Mouse (Mus musculus) embryonic facial prominence, embryonic 15.5 days (tissue): ENCODE measurements around the gene Hlf. TPM values are rescaled to one million over a fixed set of nuclear protein-coding genes. Genes with fewer than 3 reads are reported as not detected.
A peak's percentile ranks its signal among the peaks of the same experiment; 100 is the strongest.

Experiments used
- ATAC-seq: fragments of 200-750 bp; cut with Nextera tagmentation; 2 replicates; pipeline ENCODE4 v1.8.0; 2017; ENCODE audit warnings: low read depth, moderate TSS enrichment; ENCODE audit not compliant: insufficient number of reproducible peaks, low FRiP score, low TSS enrichment
- H3K27ac ChIP-seq: fragments of 300-500 bp; sonication (generic); replicated peaks from 2 replicates; pipeline ENCODE4 v1.5.1; 2015; ENCODE audit warnings: mild to moderate bottlenecking, inconsistent platforms
- H3K27me3 ChIP-seq: fragments of 300-500 bp; sonication (generic); 2 replicates; pipeline ENCODE4 v1.6.1; 2015; ENCODE audit warnings: inconsistent platforms
- H3K36me3 ChIP-seq: fragments of 300-500 bp; sonication (generic); 2 replicates; pipeline ENCODE4 v1.6.1; 2015; ENCODE audit warnings: mild to moderate bottlenecking, inconsistent platforms
- H3K4me1 ChIP-seq: fragments of 300-500 bp; sonication (generic); 2 replicates; pipeline ENCODE4 v1.6.1; 2015; ENCODE audit warnings: inconsistent platforms
- H3K4me2 ChIP-seq: fragments of 300-500 bp; sonication (generic); replicated peaks from 2 replicates; pipeline ENCODE4 v1.6.1; 2015; ENCODE audit warnings: mild to moderate bottlenecking, inconsistent platforms
- H3K4me3 ChIP-seq: fragments of 300-500 bp; sonication (generic); replicated peaks from 2 replicates; pipeline ENCODE4 v1.5.1; 2015; ENCODE audit warnings: mild to moderate bottlenecking, inconsistent platforms
- H3K9ac ChIP-seq: fragments of 300-500 bp; sonication (generic); 2 replicates; pipeline ENCODE4 v1.6.1; 2015; ENCODE audit warnings: inconsistent platforms
- H3K9me3 ChIP-seq: fragments of 300-500 bp; sonication (generic); replicated peaks from 2 replicates; pipeline ENCODE4 v1.6.1; 2016; ENCODE audit warnings: inconsistent platforms
- WGBS: fragments of 180-500 bp; shearing (Covaris S2); methylation state at CpG from one replicate; pipeline ENCODE4 v1.1.7; 2015; 5-methylcytosine and 5-hydroxymethylcytosine counted together
- polyA plus RNA-seq: library from polyadenylated mRNA; unstranded; fragments of >200 nt; fragmentation: Nextera tagmentation; extraction: Ambion mirVana; gene quantifications from 2 replicates; pipeline ENCODE4 v1.2.1, GENCODE M21; 2015

The Hlf gene
- polyA plus RNA-seq, 1 experiment from 2014 or later, result 10.0 TPM

- Histone ChIP-seq H3K4me1 (peaks cover 43% of the 10 kb centered on the region), H3K4me2 (0 out of 2 replicates have a peak overlapping the region, but pooled peaks have one; percentile 6), H3K27me3 (no peaks in the 10 kb centered on the region), H3K27ac (peak overlapping the region; percentile 55; the same call in 1 of the 2 replicates), H3K4me3 (no peak overlapping the region), H3K36me3 (no peaks in the 10 kb centered on the region; the same call in 1 of the 2 replicates), H3K9ac (no peak overlapping the region), H3K9me3 (no peaks in the 10 kb centered on the region)
- WGBS, result 11% methylated on average over 11 of the region's 11 CpGs
- ATAC-seq, result no peak
Measured at GRCm38 (mm10) chr11:90370789-90371291, 19.9 kb downstream of the Hlf start.

GRCm38 (mm10) chr11:90370367-90370766 lies 20.3 kb downstream of the Hlf start:
- Histone ChIP-seq H3K27me3 (no peaks in the 10 kb centered on the region), H3K4me3 (no peak overlapping the region), H3K27ac (peak overlapping the region; percentile 91), H3K9me3 (no peaks in the 10 kb centered on the region), H3K4me2 (0 out of 2 replicates have a peak overlapping the region, but pooled peaks have one; percentile 6), H3K36me3 (no peaks in the 10 kb centered on the region; the same call in 1 of the 2 replicates), H3K4me1 (peaks cover 48% of the 10 kb centered on the region), H3K9ac (no peak overlapping the region)
- 41% methylated on average over 11 of the region's 11 CpGs for WGBS
- no peak for ATAC-seq

DNA sequence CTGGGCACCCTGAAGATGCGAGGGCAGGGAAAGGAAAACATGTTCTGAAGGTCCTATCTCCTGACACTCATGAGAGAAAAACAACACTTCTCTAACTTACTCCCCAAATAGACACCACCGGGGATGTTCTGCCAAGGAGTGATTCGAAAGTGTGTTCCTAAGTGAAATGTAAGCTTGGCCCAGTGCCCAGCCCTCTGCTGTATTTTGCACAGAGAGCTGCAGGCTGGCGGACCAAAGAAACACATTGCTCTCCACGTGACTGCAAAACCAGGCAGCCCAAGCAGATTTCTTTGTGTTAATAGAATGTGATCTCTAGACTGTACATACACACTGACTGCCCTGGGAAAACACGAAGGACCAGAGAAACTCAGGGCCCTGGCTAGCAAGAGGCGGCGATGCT lies 21.1 kb downstream of the Hlf start:
- Histone ChIP-seq H3K9me3 (no peaks in the 10 kb centered on the region), H3K36me3 (no peaks in the 10 kb centered on the region; the same call in 1 of the 2 replicates), H3K4me3 (no peak overlapping the region), H3K4me2 (peak overlapping the region; percentile 35), H3K27ac (peak overlapping the region; percentile 91), H3K9ac (no peak overlapping the region), H3K4me1 (peaks cover 56% of the 10 kb centered on the region), H3K27me3 (no peaks in the 10 kb centered on the region)
- peak; percentile 85 for ATAC-seq
- 7% methylated on average over 8 of the region's 8 CpGs for WGBS

GRCm38 (mm10) chr11:90369115-90369514 lies 21.6 kb downstream of the Hlf start:
- H3K9me3 ChIP-seq, result no peaks in the 10 kb centered on the region
- H3K4me2 ChIP-seq, result peak overlapping the region; percentile 35
- ATAC-seq, result no peak
- H3K9ac ChIP-seq, result no peak overlapping the region
- H3K27me3 ChIP-seq, result no peaks in the 10 kb centered on the region
- peak overlapping the region; percentile 91 for H3K27ac ChIP-seq
- 25% methylated on average over 7 of the region's 7 CpGs for WGBS
- H3K4me1 ChIP-seq, result peaks cover 61% of the 10 kb centered on the region
- H3K4me3 ChIP-seq, result no peak overlapping the region
- H3K36me3 ChIP-seq, result no peaks in the 10 kb centered on the region; the same call in 1 of the 2 replicates

DNA sequence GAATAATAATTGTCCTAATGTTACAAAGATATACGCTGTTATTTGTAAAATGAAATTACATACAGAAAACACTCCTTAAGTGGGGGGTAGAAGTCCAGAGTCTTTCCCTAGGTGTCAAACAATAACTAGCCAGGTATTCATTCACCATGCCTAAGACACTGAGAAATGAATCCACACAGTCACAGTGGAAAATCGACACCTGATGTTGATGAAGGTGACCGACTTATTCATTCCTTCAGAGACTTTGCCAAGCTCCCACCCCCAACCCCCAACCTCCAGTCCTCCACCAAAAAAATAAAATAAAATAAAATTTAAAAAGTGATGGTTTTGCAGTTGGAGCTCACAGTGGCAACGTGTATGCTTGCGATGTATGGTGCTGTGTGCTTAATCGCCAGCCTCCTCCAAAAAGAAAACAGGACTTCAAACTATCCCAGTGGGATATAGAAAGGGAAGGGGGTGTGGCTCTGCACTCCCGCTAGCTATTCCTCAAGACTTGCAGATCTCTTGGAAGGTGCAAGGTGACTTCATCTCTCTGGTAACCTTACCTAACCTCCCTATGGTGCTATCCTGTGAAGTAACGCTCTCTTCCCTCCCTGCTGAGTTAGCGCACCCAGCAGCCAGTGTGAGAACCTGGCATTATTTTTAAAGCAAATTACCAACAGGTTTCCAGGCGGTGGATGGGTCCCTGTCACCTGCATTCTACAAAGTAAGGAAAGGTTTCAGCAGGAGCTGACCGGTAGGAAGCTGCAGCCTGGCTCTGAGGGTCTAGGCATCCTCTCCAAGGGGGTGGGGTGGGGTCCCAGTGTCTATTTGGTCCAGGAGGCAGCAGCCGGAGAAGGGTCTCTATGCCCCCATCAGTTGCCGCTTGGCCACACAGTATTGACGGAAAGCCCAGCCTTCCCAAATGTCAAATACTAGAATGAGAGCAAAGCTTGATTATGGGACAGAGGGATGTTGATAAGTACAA lies 22.5 kb downstream of the Hlf start:
- H3K27me3 ChIP-seq, result no peaks in the 10 kb centered on the region
- H3K4me1 ChIP-seq, result peaks cover 65% of the 10 kb centered on the region
- no peak for ATAC-seq
- H3K27ac ChIP-seq, result peak overlapping the region; percentile 91
- no peak overlapping the region for H3K4me3 ChIP-seq
- H3K4me2 ChIP-seq, result no peak overlapping the region
- WGBS, result 72% methylated on average over 14 of the region's 14 CpGs
- no peaks in the 10 kb centered on the region; the same call in 1 of the 2 replicates for H3K36me3 ChIP-seq
- no peaks in the 10 kb centered on the region for H3K9me3 ChIP-seq
- H3K9ac ChIP-seq, result no peak overlapping the region

DNA sequence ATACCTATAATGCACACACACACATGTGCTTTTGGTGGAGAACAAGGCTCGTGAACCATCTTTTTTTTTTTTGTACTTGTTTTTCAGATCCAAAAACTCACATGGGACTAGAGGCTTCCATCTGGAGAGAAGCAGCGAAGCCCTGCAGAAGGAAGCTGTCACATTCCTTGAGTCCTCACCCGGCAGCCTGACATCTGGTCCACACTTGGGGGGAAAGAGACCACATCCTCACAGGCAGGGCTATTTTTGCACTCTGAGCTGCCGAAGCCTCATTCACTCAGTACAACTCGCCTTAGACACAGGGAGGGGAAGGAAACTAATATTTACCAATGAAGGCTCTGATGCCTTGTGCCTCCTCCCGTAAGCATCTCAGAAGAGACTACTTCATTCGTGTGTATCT lies 25.8 kb downstream of the Hlf start:
- Histone ChIP-seq H3K9me3 (no peaks in the 10 kb centered on the region), H3K27me3 (no peaks in the 10 kb centered on the region), H3K9ac (no peak overlapping the region), H3K27ac (peak overlapping the region; percentile 70), H3K36me3 (no peaks in the 10 kb centered on the region), H3K4me3 (no peak overlapping the region), H3K4me1 (peaks cover 42% of the 10 kb centered on the region), H3K4me2 (no peak overlapping the region)
- ATAC-seq, result peak; percentile 43; the same call in 1 of the 2 replicates
- WGBS, result 38% methylated on average over 7 of the region's 7 CpGs

DNA sequence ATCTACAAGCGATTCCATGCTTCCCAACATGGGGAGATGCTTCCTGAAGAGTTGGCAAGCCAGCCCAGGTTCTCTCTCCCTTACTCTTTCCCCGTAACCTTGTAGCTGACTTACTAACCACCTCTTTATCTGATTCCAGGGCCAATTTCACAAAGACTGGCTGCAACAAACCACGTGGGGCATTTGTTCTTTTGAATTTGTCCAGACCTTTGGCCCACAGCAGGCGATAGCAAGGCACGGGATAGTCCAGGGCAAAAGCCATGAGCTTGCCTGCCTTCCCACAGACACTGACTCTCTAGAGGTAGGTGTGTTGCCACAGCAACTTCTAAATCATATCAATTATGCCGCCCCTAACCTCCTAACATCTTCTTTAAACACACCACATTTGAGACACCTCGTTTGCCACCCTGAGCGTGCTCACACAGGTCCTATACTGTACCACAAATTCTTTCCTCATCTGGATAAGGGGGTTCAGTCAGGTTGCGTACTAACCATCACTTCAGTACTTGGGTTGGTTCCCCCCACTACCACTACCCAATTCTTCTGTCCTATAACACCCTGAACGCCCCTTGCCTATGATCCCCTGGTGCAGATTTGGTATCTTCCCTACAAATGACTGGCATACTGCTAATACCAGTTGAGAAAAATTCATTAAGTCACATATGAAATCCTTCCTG lies 26.7 kb downstream of the Hlf start:
- Histone ChIP-seq H3K4me1 (peaks cover 33% of the 10 kb centered on the region), H3K36me3 (no peaks in the 10 kb centered on the region), H3K4me2 (no peak overlapping the region), H3K27ac (0 out of 2 replicates have a peak overlapping the region, but pooled peaks have one; percentile 70), H3K9ac (no peak overlapping the region), H3K4me3 (no peak overlapping the region), H3K27me3 (no peaks in the 10 kb centered on the region), H3K9me3 (no peaks in the 10 kb centered on the region)
- no peak for ATAC-seq
- 90% methylated on average over 10 of the region's 10 CpGs for WGBS

GRCm38 (mm10) chr11:90363406-90363805 lies 27.3 kb downstream of the Hlf start:
- Histone ChIP-seq H3K4me1 (peaks cover 29% of the 10 kb centered on the region), H3K27me3 (no peaks in the 10 kb centered on the region), H3K9me3 (no peaks in the 10 kb centered on the region), H3K36me3 (no peaks in the 10 kb centered on the region), H3K9ac (no peak overlapping the region), H3K27ac (no peak overlapping the region), H3K4me2 (no peak overlapping the region), H3K4me3 (no peak overlapping the region)
- 40% methylated on average over 3 of the region's 3 CpGs for WGBS
- ATAC-seq, result no peak

- no peaks in the 10 kb centered on the region for H3K9me3 ChIP-seq
- no peaks in the 10 kb centered on the region for H3K36me3 ChIP-seq
- H3K4me1 ChIP-seq, result peaks cover 49% of the 10 kb centered on the region
- no peak overlapping the region for H3K4me3 ChIP-seq
- no peak overlapping the region for H3K27ac ChIP-seq
- no peak overlapping the region for H3K9ac ChIP-seq
- H3K27me3 ChIP-seq, result no peaks in the 10 kb centered on the region
- 93% methylated on average over 5 of the region's 5 CpGs for WGBS
- no peak overlapping the region for H3K4me2 ChIP-seq
- ATAC-seq, result no peak
Measured at GRCm38 (mm10) chr11:90360536-90360935, 30.2 kb downstream of the Hlf start.

DNA sequence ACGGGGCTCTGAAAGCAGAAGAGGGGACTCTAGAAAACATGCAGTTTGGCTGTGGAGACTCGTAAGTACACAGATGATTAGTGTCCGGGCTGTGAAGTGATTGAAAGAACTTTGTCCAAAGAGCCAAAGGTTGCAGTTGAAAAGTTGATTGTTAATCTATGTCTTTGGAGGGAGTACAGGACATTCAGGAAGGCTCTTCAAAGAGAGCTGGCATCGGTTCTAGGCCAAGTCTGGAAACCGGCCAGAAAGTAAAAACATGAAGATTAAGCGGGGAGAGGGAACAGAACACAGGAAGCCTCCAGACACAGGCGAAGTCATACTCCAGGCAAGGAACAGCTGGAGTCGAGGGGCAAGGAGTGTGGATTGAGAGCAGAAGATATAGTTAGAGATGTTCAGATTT lies 32.6 kb downstream of the Hlf start:
- H3K4me3 ChIP-seq, result no peak overlapping the region
- H3K27ac ChIP-seq, result no peak overlapping the region
- H3K4me2 ChIP-seq, result no peak overlapping the region
- H3K27me3 ChIP-seq, result no peaks in the 10 kb centered on the region
- H3K9me3 ChIP-seq, result no peaks in the 10 kb centered on the region
- 57% methylated on average over 8 of the region's 8 CpGs for WGBS
- H3K36me3 ChIP-seq, result no peaks in the 10 kb centered on the region
- no peak for ATAC-seq
- peaks cover 44% of the 10 kb centered on the region for H3K4me1 ChIP-seq
- no peak overlapping the region for H3K9ac ChIP-seq

DNA sequence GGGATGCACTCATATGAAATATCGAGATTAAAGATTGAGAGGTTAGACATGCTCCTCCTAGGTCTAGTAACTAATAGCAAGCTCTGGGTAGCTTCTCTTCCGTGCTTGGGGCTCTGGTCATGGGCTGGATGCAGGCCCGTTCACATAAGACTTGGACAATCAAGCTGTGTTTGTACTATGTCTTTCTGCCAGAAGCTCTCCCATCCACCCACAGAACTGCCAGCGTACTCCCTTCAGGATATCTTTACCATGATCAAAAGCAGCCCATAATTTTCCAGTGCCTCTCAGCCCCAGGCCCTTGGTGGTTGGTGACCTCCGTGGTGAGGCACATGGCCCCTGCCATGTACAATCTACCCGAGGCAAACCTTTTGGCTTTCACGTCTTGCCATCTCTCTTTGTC lies 33.3 kb downstream of the Hlf start:
- Histone ChIP-seq H3K9ac (no peak overlapping the region), H3K9me3 (no peaks in the 10 kb centered on the region), H3K4me3 (no peak overlapping the region), H3K27me3 (no peaks in the 10 kb centered on the region), H3K4me2 (no peak overlapping the region), H3K27ac (0 out of 2 replicates have a peak overlapping the region, but pooled peaks have one; percentile 1), H3K36me3 (no peaks in the 10 kb centered on the region), H3K4me1 (peaks cover 48% of the 10 kb centered on the region)
- no peak for ATAC-seq
- 75% methylated on average over 7 of the region's 7 CpGs for WGBS
